Mouse (Mus musculus): ENCODE results near the gene Maob. TPM values are rescaled to one million over a fixed set of nuclear protein-coding genes. Genes with fewer than 3 reads are reported as not detected.

Maob gene
- under 1 TPM in 1 of 2 experiments, not detected in 1; 0.34 TPM for polyA plus RNA-seq (2012; fragmentation: generic; extraction: Trizol)

DNA sequence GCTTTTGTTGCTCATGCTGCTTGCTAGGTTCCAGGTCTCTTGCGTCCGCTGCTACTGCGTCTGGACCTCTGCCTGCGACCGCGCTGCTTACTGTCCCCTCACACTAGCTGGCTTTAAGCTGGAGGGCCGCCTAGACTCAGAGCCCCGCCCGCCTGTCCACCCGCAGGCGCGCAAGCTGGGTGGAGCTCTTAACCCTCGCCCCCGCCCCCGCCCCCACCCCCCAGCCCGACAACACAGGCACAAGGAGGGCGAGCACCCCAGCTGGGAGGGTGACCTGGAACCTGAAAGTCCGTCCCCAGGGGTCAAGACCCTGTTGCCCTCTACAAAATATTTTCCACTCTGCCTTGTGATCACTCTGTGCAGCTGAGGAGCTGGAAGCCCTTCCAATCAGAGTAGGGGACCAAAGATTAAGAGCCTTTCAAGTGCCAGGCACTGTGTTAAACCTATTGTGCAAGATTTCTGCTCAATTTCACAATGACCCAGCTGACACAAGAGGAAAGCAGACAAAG lies at the start of gene Maob:
Maob (minus strand) TSS at position 106 of the 509 bp plus-strand sequence.

Other genes starting within 250 kb of the Maob start
- 10 to 100 TPM in 1 of 2 experiments, 1 to 10 TPM in 1; 4.9 to 26.0 TPM for gene Maoa, start 197.7 kb downstream of the Maob start, polyA plus RNA-seq (2012; fragmentation: generic; extraction: Trizol)
- gene Ndp, start 94.4 kb upstream of the Maob start, polyA plus RNA-seq (2012; fragmentation: generic; extraction: Trizol): not detected

All from C3H10T1/2 (cell line).